Mouse (Mus musculus) ES-Bruce4 (cell line): ENCODE data around the gene Alkbh4.

Experiments used
- CTCF ChIP-seq: IDR thresholded peaks from one replicate; pipeline ENCODE4 v1.8.1; 2011; ENCODE audit warnings: low read depth, low read length
- EP300 ChIP-seq: IDR thresholded peaks from 2 replicates; pipeline ENCODE4 v1.6.1; 2011; ENCODE audit warnings: low read depth, low read length; ENCODE audit not compliant: insufficient read depth
- POLR2A ChIP-seq: IDR thresholded peaks from one replicate; pipeline ENCODE4 v1.8.1; 2011; ENCODE audit warnings: low read length; ENCODE audit not compliant: insufficient read depth

DNA sequence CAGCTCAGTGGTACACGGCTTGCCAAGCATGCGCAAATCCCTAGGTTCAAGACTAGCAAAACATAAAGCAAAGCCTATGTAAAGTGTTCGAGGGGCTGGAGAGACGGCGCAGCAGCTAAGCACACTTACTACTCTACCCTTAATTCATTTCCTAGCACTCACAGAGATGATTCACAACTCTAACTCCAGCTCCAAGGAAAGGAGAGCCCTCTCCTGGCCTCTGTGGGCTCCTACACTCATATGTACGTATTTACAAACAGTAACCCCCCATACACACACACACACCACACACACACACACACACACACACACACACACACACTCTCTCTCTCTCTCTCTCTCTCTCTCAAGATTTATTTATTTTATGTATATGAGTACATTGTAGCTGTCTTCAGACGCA, 47.8 kb downstream of the Alkbh4 start:
- no peak for TF ChIP-seq CTCF
- no peak for TF ChIP-seq POLR2A
- no peak for TF ChIP-seq EP300
